Mouse (Mus musculus): Measurements from ENCODE around the gene Ednrb. TPM values are rescaled to one million over a fixed set of nuclear protein-coding genes. Genes with fewer than 3 reads are reported as not detected.
"Not testable (repeated sequence)": the region's sequence is repeated elsewhere in the genome, so short reads cannot be mapped to it uniquely, and the experiment has no call there.

Ednrb gene
- total RNA-seq, 1 experiment = 0.18 TPM

GRCm38 (mm10) chr14:103785096-103785965 is 58.9 kb downstream of the Ednrb start:
- H3K4me3 ChIP-seq (ENCODE audit: insufficient read depth in 1 of 2, low read depth in 1 of 2, low read length in 2 of 2, poor library complexity in 1 of 2, severe bottlenecking in 1 of 2) = no peak overlapping the region
- in situ Hi-C loops (cut with MboI; ENCODE audit: low sequenced_read_pairs in 2 of 2, unreplicated experiment in 2 of 2) = no loop called here
- no peaks in the 10 kb centered on the region for H3K36me3 ChIP-seq (ENCODE audit: control insufficient read depth, insufficient read depth, low read length, poor library complexity, severe bottlenecking)
- H3K9me3 ChIP-seq (ENCODE audit: control insufficient read depth, insufficient read depth, low read depth, low read length) = no peaks in the 10 kb centered on the region
- H3K9ac ChIP-seq (ENCODE audit: insufficient read depth, low read depth, low read length, poor library complexity, severe bottlenecking) = no peak overlapping the region
- no peaks in the 10 kb centered on the region for H3K4me1 ChIP-seq (ENCODE audit: control insufficient read depth in 2 of 2, insufficient read depth in 2 of 2, low read length in 2 of 2, poor library complexity in 1 of 2)
- TF ChIP-seq MAFK (IDR thresholded peaks at IDR 0.05; ENCODE audit: insufficient read depth, low read depth, low read length) (no peak), CHD2 (IDR thresholded peaks at IDR 0.05; ENCODE audit: low read depth, low read length) (no peak), HCFC1 (IDR thresholded peaks at IDR 0.05; ENCODE audit: borderline replicate concordance, insufficient read depth, low read length) (no peak), ZNF384 (IDR thresholded peaks at IDR 0.05; ENCODE audit: low read depth, low read length) (no peak)
- H3K27ac ChIP-seq (ENCODE audit: insufficient read depth, low read depth, low read length, poor library complexity, severe bottlenecking) = no peak overlapping the region
- DNase-seq (ENCODE audit: low read depth, low spot score) = no peak

GRCm38 (mm10) chr14:103780336-103780735 is 63.9 kb downstream of the Ednrb start:
- H3K27ac ChIP-seq (ENCODE audit: insufficient read depth, low read depth, low read length, poor library complexity, severe bottlenecking); H3K9me3 ChIP-seq (ENCODE audit: control insufficient read depth, insufficient read depth, low read depth, low read length); in situ Hi-C loops (cut with MboI; ENCODE audit: low sequenced_read_pairs in 2 of 2, unreplicated experiment in 2 of 2); H3K9ac ChIP-seq (ENCODE audit: insufficient read depth, low read depth, low read length, poor library complexity, severe bottlenecking); DNase-seq (ENCODE audit: low read depth, low spot score); H3K4me3 ChIP-seq (ENCODE audit: insufficient read depth in 1 of 2, low read depth in 1 of 2, low read length in 2 of 2, poor library complexity in 1 of 2, severe bottlenecking in 1 of 2); H3K36me3 ChIP-seq (ENCODE audit: control insufficient read depth, insufficient read depth, low read length, poor library complexity, severe bottlenecking); H3K4me1 ChIP-seq (ENCODE audit: control insufficient read depth in 2 of 2, insufficient read depth in 2 of 2, low read length in 2 of 2, poor library complexity in 1 of 2): not testable (repeated sequence)

- no peak for TF ChIP-seq MAFK (IDR thresholded peaks at IDR 0.05; ENCODE audit: insufficient read depth, low read depth, low read length)
- no peak overlapping the region for H3K4me3 ChIP-seq (ENCODE audit: insufficient read depth in 1 of 2, low read depth in 1 of 2, low read length in 2 of 2, poor library complexity in 1 of 2, severe bottlenecking in 1 of 2)
- in situ Hi-C loops (cut with MboI; ENCODE audit: low sequenced_read_pairs in 2 of 2, unreplicated experiment in 2 of 2) = no loop called here
- no peaks in the 10 kb centered on the region for H3K36me3 ChIP-seq (ENCODE audit: control insufficient read depth, insufficient read depth, low read length, poor library complexity, severe bottlenecking)
- no peak overlapping the region for H3K9ac ChIP-seq (ENCODE audit: insufficient read depth, low read depth, low read length, poor library complexity, severe bottlenecking)
- H3K9me3 ChIP-seq (ENCODE audit: control insufficient read depth, insufficient read depth, low read depth, low read length) = no peaks in the 10 kb centered on the region
- peaks cover 2 to 4% of the 10 kb centered on the region in 2 experiments; a peak in 1 of 4 replicates for H3K4me1 ChIP-seq (ENCODE audit: control insufficient read depth in 2 of 2, insufficient read depth in 2 of 2, low read length in 2 of 2, poor library complexity in 1 of 2)
- no peak for DNase-seq (ENCODE audit: low read depth, low spot score)
- no peak overlapping the region for H3K27ac ChIP-seq (ENCODE audit: insufficient read depth, low read depth, low read length, poor library complexity, severe bottlenecking)
Measured at GRCm38 (mm10) chr14:103779276-103779675, 64.9 kb downstream of the Ednrb start.

- in situ Hi-C loops (cut with MboI; ENCODE audit: low sequenced_read_pairs in 2 of 2, unreplicated experiment in 2 of 2) = no loop called here
- Histone ChIP-seq H3K27ac (ENCODE audit: insufficient read depth, low read depth, low read length, poor library complexity, severe bottlenecking) (no peak overlapping the region), H3K9me3 (ENCODE audit: control insufficient read depth, insufficient read depth, low read depth, low read length) (no peaks in the 10 kb centered on the region), H3K4me1 (ENCODE audit: control insufficient read depth in 2 of 2, insufficient read depth in 2 of 2, low read length in 2 of 2, poor library complexity in 1 of 2) (peaks cover 2 to 4% of the 10 kb centered on the region in 2 experiments; a peak in 1 of 4 replicates), H3K4me3 (ENCODE audit: insufficient read depth in 1 of 2, low read depth in 1 of 2, low read length in 2 of 2, poor library complexity in 1 of 2, severe bottlenecking in 1 of 2) (no peak overlapping the region), H3K36me3 (ENCODE audit: control insufficient read depth, insufficient read depth, low read length, poor library complexity, severe bottlenecking) (no peaks in the 10 kb centered on the region), H3K9ac (ENCODE audit: insufficient read depth, low read depth, low read length, poor library complexity, severe bottlenecking) (no peak overlapping the region)
- no peak for TF ChIP-seq ZC3H11A (IDR thresholded peaks at IDR 0.05; ENCODE audit: borderline replicate concordance, low read depth, low read length)
- TF ChIP-seq CHD2 (IDR thresholded peaks at IDR 0.05; ENCODE audit: low read depth, low read length) = no peak
- TF ChIP-seq MAFK (IDR thresholded peaks at IDR 0.05; ENCODE audit: insufficient read depth, low read depth, low read length) = no peak
- DNase-seq (ENCODE audit: low read depth, low spot score) = no peak
Measured at GRCm38 (mm10) chr14:103778533-103779151, 65.6 kb downstream of the Ednrb start.

- Histone ChIP-seq H3K4me3 (ENCODE audit: insufficient read depth in 1 of 2, low read depth in 1 of 2, low read length in 2 of 2, poor library complexity in 1 of 2, severe bottlenecking in 1 of 2) (no peak overlapping the region), H3K27ac (ENCODE audit: insufficient read depth, low read depth, low read length, poor library complexity, severe bottlenecking) (no peak overlapping the region), H3K9ac (ENCODE audit: insufficient read depth, low read depth, low read length, poor library complexity, severe bottlenecking) (no peak overlapping the region), H3K36me3 (ENCODE audit: control insufficient read depth, insufficient read depth, low read length, poor library complexity, severe bottlenecking) (no peaks in the 10 kb centered on the region), H3K9me3 (ENCODE audit: control insufficient read depth, insufficient read depth, low read depth, low read length) (no peaks in the 10 kb centered on the region), H3K4me1 (ENCODE audit: control insufficient read depth in 2 of 2, insufficient read depth in 2 of 2, low read length in 2 of 2, poor library complexity in 1 of 2) (peaks cover 2 to 4% of the 10 kb centered on the region in 2 experiments; a peak in 1 of 4 replicates)
- TF ChIP-seq ZNF384 (IDR thresholded peaks at IDR 0.05; ENCODE audit: low read depth, low read length) (no peak), CHD2 (IDR thresholded peaks at IDR 0.05; ENCODE audit: low read depth, low read length) (no peak), HCFC1 (IDR thresholded peaks at IDR 0.05; ENCODE audit: borderline replicate concordance, insufficient read depth, low read length) (no peak), MAFK (IDR thresholded peaks at IDR 0.05; ENCODE audit: insufficient read depth, low read depth, low read length) (no peak), ZC3H11A (IDR thresholded peaks at IDR 0.05; ENCODE audit: borderline replicate concordance, low read depth, low read length) (no peak)
- in situ Hi-C loops (cut with MboI; ENCODE audit: low sequenced_read_pairs in 2 of 2, unreplicated experiment in 2 of 2) = no loop called here
- DNase-seq (ENCODE audit: low read depth, low spot score) = no peak
Measured at GRCm38 (mm10) chr14:103778009-103778431, 66.2 kb downstream of the Ednrb start.

Data from ES-E14 (cell line).